Mouse (Mus musculus): ENCODE measurements at regions not wholly inside any gene's neighbourhood (a gene's known extent, or its start where the extent isn't known, plus 50 kb on each side); places are given as distances from the start of the nearest gene placed in this dataset.

- TF ChIP-seq CTCF (IDR thresholded peaks at IDR 0.05) (no peak), EP300 (IDR thresholded peaks at IDR 0.05) (no peak)
Observed at GRCm38 (mm10) chr17:47976061-47976998, 51.9 kb upstream of the Foxp4 start.

DNA sequence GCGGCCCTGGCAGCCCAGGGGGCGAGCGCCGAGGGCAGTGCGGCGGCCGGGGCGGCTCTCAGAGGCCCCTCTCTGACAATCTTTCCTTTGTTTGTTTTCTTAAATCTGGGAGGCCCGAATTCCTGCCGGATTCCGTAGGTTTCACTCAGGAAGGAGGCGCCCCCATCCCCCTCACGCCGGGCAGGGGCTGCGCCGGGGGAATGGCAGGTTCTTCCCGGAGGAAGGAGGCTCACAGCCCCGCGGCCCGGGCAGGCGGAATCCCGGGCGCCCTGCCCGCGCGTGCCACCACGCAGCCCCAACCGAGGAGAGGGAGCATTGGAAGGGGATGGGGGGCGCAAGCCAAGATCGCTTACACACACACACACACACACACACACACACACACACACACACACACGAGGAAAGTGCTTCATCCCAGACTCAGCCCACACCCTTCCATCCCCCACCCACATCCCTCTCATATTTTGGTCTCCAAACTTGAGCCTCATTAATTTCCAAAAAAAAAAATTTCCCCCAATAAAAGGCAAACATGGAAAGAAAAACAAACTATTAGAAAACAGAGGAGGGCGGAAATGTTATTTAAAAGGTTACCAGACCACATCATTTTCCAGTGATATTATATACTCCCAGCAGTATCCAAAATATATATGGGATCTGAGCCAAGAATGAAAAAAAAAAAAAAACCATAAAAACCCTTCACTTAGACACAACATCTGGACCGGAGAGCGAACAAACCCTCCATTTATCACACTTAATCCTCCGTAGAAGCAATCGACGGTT, 51.0 kb upstream of the Foxp4 start:
- no peak for ATAC-seq
- no peaks in the 10 kb centered on the region for H3K9me3 ChIP-seq (ENCODE audit: low read length)
- peak overlapping the region; percentile 35 for H3K4me3 ChIP-seq (ENCODE audit: low read depth, low read length)
- peak overlapping the region; percentile 84 for H3K27ac ChIP-seq (ENCODE audit: low read length)
- 0 out of 2 replicates have a peak overlapping the region, but pooled peaks have one; percentile 5 for H3K9ac ChIP-seq (replicated peaks; ENCODE audit: low read depth)
- no peaks in the 10 kb centered on the region for H3K36me3 ChIP-seq (ENCODE audit: insufficient read depth, low read length)
- H3K27me3 ChIP-seq (replicated peaks; ENCODE audit: insufficient read depth, low read length) = no peaks in the 10 kb centered on the region
- H3K4me2 ChIP-seq (replicated peaks; ENCODE audit: low read depth, low read length) = peak overlapping the region; percentile 81
- DNase-seq (ENCODE audit: low spot score) = peak; percentile 27
- TF ChIP-seq CTCF (IDR thresholded peaks at IDR 0.05) (no peak), EP300 (IDR thresholded peaks at IDR 0.05) (no peak)
- H3K4me1 ChIP-seq (ENCODE audit: insufficient read depth, low read depth, low read length) = peaks cover 22% of the 10 kb centered on the region
- WGBS = 3% methylated on average over 21 of the region's 37 CpGs

More at GRCm38 (mm10) chr17:47976061-47976998, 51.9 kb upstream of the Foxp4 start:
- DNase-seq (ENCODE audit: low spot score) (peak; percentile 87), ATAC-seq (peak; percentile 24)
- H3K9ac ChIP-seq (replicated peaks; ENCODE audit: low read depth) = 0 out of 2 replicates have a peak overlapping the region, but pooled peaks have one; percentile 5
- H3K27me3 ChIP-seq (replicated peaks; ENCODE audit: insufficient read depth, low read length) = no peaks in the 10 kb centered on the region
- peaks cover 22% of the 10 kb centered on the region for H3K4me1 ChIP-seq (ENCODE audit: insufficient read depth, low read depth, low read length)
- H3K4me3 ChIP-seq (ENCODE audit: low read depth, low read length) = peak overlapping the region; percentile 35
- peak overlapping the region; percentile 73 for H3K27ac ChIP-seq (ENCODE audit: low read length)
- no peaks in the 10 kb centered on the region for H3K9me3 ChIP-seq (ENCODE audit: low read length)
- no peaks in the 10 kb centered on the region for H3K36me3 ChIP-seq (ENCODE audit: insufficient read depth, low read length)
- peak overlapping the region; percentile 81 for H3K4me2 ChIP-seq (replicated peaks; ENCODE audit: low read depth, low read length)
- 18% methylated on average over 27 of the region's 27 CpGs for WGBS

DNA sequence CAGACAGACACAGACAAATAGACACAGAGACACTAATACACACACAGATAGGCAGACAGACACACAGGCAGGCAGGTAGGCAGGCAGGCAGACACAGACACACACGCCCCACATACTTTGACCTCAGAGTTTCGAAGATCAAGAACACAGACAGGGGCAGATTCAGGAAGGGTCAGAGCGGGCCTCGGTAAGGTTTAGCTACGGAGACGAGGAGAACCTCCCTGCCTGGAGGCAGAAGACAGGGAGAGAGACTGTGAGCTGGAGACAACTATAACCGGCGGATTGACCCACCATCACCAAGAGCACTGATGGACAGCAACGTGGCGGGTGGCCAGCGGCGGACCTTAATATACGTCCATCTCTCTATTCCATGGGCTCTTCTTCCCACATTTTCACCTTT, 50.1 kb upstream of the Foxp4 start:
- ATAC-seq (no peak), DNase-seq (ENCODE audit: low spot score) (no peak)
- no peaks in the 10 kb centered on the region for H3K27me3 ChIP-seq (replicated peaks; ENCODE audit: insufficient read depth, low read length)
- peaks cover 22% of the 10 kb centered on the region for H3K4me1 ChIP-seq (ENCODE audit: insufficient read depth, low read depth, low read length)
- no peak overlapping the region for H3K9ac ChIP-seq (replicated peaks; ENCODE audit: low read depth)
- H3K27ac ChIP-seq (ENCODE audit: low read length) = peak overlapping the region; percentile 84
- H3K36me3 ChIP-seq (ENCODE audit: insufficient read depth, low read length) = no peaks in the 10 kb centered on the region
- H3K9me3 ChIP-seq (ENCODE audit: low read length) = no peaks in the 10 kb centered on the region
- peak overlapping the region; percentile 39 for H3K4me3 ChIP-seq (ENCODE audit: low read depth, low read length)
- WGBS = 10% methylated on average over 13 of the region's 13 CpGs
- TF ChIP-seq EP300 (IDR thresholded peaks at IDR 0.05) = no peak
- TF ChIP-seq CTCF (IDR thresholded peaks at IDR 0.05) = no peak
- peak overlapping the region; percentile 81 for H3K4me2 ChIP-seq (replicated peaks; ENCODE audit: low read depth, low read length)
